Mouse (Mus musculus) neutrophil, adult 65 days (primary cell): ENCODE data around the gene Gjd2. TPM values are rescaled to one million over a fixed set of nuclear protein-coding genes. Genes with fewer than 3 reads are reported as not detected.

Experiments used
- total RNA-seq: library from RNA; stranded (reverse); gene quantifications from 2 replicates; pipeline ENCODE4 v1.2.4, GENCODE M21; 2023

Gene Gjd2
- total RNA-seq, result not detected in 2 replicates

DNA sequence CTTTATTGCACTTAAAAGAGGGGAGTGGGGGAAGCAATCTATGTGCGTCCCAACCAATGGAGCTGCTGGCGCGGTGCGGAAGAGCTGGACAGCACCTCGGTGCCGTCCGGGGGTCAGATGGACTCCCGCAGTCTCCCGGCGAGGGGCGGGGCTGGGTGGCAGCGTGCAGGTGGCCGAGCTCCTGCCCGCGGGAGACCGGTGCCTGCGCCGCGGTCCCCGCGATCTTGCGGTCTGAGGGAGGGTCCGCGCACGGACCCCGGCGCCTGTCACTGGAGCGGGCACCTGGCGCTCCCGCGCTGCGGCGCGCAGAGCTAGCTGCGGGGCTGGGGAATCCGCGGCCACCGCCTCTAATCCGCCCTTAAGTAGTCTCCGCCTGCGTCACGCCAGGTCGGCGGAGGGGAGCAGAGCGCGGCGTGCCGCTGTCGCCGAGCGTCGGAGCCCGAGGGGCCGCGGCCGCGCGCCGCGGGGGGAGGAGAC is at the start of gene Gjd2:
Gjd2 (minus strand) TSS at position 325 of the 477 bp plus-strand sequence.

DNA sequence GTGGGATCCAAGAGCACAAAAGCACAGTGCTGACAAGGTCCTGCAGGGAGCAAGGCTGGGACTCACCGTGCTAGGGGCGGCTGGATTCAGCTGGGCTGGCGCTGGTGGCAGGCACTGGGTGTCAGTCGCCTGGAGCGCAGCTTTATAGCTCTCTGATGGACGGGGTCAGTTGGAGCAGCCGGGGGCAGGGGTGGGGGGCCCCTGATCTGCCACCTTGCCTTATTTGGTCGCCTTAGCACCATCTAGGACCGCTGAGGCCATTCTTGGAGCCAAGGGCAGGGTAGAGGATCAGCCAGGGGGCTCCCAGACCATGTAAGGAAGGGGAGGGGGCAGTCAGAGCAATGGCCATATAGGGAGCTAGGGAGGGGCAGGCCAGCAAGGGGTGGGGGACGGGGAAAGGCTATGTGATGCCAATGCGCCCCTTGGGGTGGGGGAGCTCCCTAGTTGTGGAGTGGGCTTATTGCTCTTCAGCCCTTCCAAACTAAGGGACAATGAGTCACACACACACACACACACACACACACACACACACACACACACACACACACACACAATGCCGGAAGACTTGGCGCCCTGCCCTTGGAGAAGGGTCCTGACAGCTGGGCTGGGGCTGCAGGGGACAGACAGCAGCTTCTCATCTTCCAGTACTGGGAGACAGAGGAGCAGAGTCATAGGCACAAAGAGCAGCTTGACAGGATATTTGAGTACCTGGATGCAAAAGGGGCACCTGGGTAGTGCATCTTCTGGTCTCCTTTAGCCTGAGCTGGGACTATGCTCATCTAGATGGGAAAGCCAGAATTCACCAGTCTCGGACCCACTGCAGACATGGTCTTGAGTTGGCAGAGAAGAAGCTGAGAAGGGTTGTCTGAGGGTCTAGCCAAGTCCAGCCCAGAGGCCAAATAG is 39.5 kb upstream of the Gjd2 start, which contains the start of gene Actc1:
Actc1 (minus strand) TSS at position 853 of the 903 bp plus-strand sequence.

Other genes starting within 250 kb of the Gjd2 start
- 4.3 and 10.3 TPM in 2 replicates for gene Scg5, start 184.5 kb downstream of the Gjd2 start, total RNA-seq
- gene Arhgap11a, start 165.0 kb downstream of the Gjd2 start, total RNA-seq, result 49.8 and 65.8 TPM in 2 replicates
- gene Actc1, start 39.9 kb upstream of the Gjd2 start, total RNA-seq, result not detected in 2 replicates
- 21.2 and 32.4 TPM in 2 replicates for gene Aqr, start 173.4 kb upstream of the Gjd2 start, total RNA-seq
- gene Zfp770, start 187.8 kb upstream of the Gjd2 start, total RNA-seq, result 2.7 and 2.8 TPM in 2 replicates